Mouse (Mus musculus) ES-Bruce4 (cell line): ENCODE results near the gene Nat8f5. TPM values are rescaled to one million over a fixed set of nuclear protein-coding genes. Genes with fewer than 3 reads are reported as not detected.

Source experiments
- H3K27ac ChIP-seq: 2 replicates; pipeline ENCODE4 v1.5.1; 2012; ENCODE audit warnings: low read length, inconsistent platforms; ENCODE audit not compliant: insufficient read depth
- H3K27me3 ChIP-seq: 2 replicates; pipeline ENCODE4 v1.6.1; 2012; ENCODE audit warnings: mild to moderate bottlenecking, low read length, inconsistent platforms; ENCODE audit not compliant: control insufficient read depth, poor library complexity, insufficient read depth, severe bottlenecking
- H3K36me3 ChIP-seq: 2 replicates; pipeline ENCODE4 v1.6.1; 2012; ENCODE audit warnings: inconsistent platforms, mild to moderate bottlenecking, low read length, moderate library complexity; ENCODE audit not compliant: control insufficient read depth, poor library complexity, insufficient read depth, severe bottlenecking
- H3K4me1 ChIP-seq: one replicate; pipeline ENCODE4 v1.8.1; 2011; ENCODE audit warnings: low read length; ENCODE audit not compliant: control insufficient read depth, insufficient read depth
- H3K4me3 ChIP-seq: 2 replicates; pipeline ENCODE4 v1.5.1; 2011; ENCODE audit warnings: low read depth, mild to moderate bottlenecking, low read length
- H3K9ac ChIP-seq: 2 replicates; pipeline ENCODE4 v1.6.1; 2012; ENCODE audit warnings: low read depth, mild to moderate bottlenecking, inconsistent platforms; ENCODE audit not compliant: poor library complexity, severe bottlenecking
- H3K9me3 ChIP-seq: replicated peaks from 2 replicates; pipeline ENCODE4 v1.6.1; 2012; ENCODE audit warnings: mild to moderate bottlenecking, low read length, inconsistent platforms; ENCODE audit not compliant: control insufficient read depth, poor library complexity, insufficient read depth, severe bottlenecking
- CTCF ChIP-seq: IDR thresholded peaks from one replicate; pipeline ENCODE4 v1.8.1; 2011; ENCODE audit warnings: low read depth, low read length
- EP300 ChIP-seq: IDR thresholded peaks from 2 replicates; pipeline ENCODE4 v1.6.1; 2011; ENCODE audit warnings: low read depth, low read length; ENCODE audit not compliant: insufficient read depth
- POLR2A ChIP-seq: IDR thresholded peaks from one replicate; pipeline ENCODE4 v1.8.1; 2011; ENCODE audit warnings: low read length; ENCODE audit not compliant: insufficient read depth
- polyA plus RNA-seq: library from polyadenylated mRNA; stranded (reverse); fragments of >200 nt; gene quantifications from 2 replicates; pipeline ENCODE4 v1.2.4, GENCODE M21; 2011; ENCODE audit warnings: low read depth; ENCODE audit not compliant: missing spikeins, insufficient read depth, insufficient read length

The Nat8f5 gene
- polyA plus RNA-seq, 1 experiment, result not detected

- peaks cover 5% of the 10 kb centered on the region for H3K9me3 ChIP-seq
- TF ChIP-seq POLR2A (no peak), EP300 (no peak), CTCF (no peak)
- no peaks in the 10 kb centered on the region for H3K27me3 ChIP-seq
- H3K9ac ChIP-seq, result no peak overlapping the region
- no peak overlapping the region for H3K4me3 ChIP-seq
- no peak overlapping the region for H3K27ac ChIP-seq
- no peaks in the 10 kb centered on the region for H3K36me3 ChIP-seq
- peaks cover 3% of the 10 kb centered on the region for H3K4me1 ChIP-seq
Measured at GRCm38 (mm10) chr6:85863840-85864239, 43.1 kb upstream of the Nat8f5 start.

- Histone ChIP-seq H3K36me3 (no peaks in the 10 kb centered on the region), H3K4me1 (peaks cover 3% of the 10 kb centered on the region), H3K9me3 (no peaks in the 10 kb centered on the region), H3K27me3 (no peaks in the 10 kb centered on the region), H3K27ac (no peak overlapping the region), H3K4me3 (no peak overlapping the region), H3K9ac (no peak overlapping the region)
- no peak for TF ChIP-seq CTCF
- no peak for TF ChIP-seq EP300
- no peak for TF ChIP-seq POLR2A
Measured at GRCm38 (mm10) chr6:85863136-85863535, 42.4 kb upstream of the Nat8f5 start.

- TF ChIP-seq CTCF (no peak), EP300 (no peak), POLR2A (no peak)
- H3K27me3 ChIP-seq, result no peaks in the 10 kb centered on the region
- H3K9ac ChIP-seq, result no peak overlapping the region
- no peak overlapping the region for H3K4me3 ChIP-seq
- H3K4me1 ChIP-seq, result peaks cover 3% of the 10 kb centered on the region
- no peaks in the 10 kb centered on the region for H3K9me3 ChIP-seq
- no peak overlapping the region for H3K27ac ChIP-seq
- H3K36me3 ChIP-seq, result no peaks in the 10 kb centered on the region
Measured at GRCm38 (mm10) chr6:85862565-85862964, 41.8 kb upstream of the Nat8f5 start.

GRCm38 (mm10) chr6:85861247-85861646 is 40.5 kb upstream of the Nat8f5 start:
- Histone ChIP-seq H3K27ac (no peak overlapping the region), H3K4me3 (no peak overlapping the region), H3K4me1 (peaks cover 3% of the 10 kb centered on the region), H3K36me3 (no peaks in the 10 kb centered on the region), H3K9me3 (no peaks in the 10 kb centered on the region), H3K9ac (no peak overlapping the region), H3K27me3 (no peaks in the 10 kb centered on the region)
- TF ChIP-seq POLR2A, result no peak
- no peak for TF ChIP-seq CTCF
- TF ChIP-seq EP300, result no peak

GRCm38 (mm10) chr6:85856194-85856678 is 35.5 kb upstream of the Nat8f5 start:
- Histone ChIP-seq H3K27ac (no peak overlapping the region), H3K27me3 (no peaks in the 10 kb centered on the region), H3K9ac (no peak overlapping the region), H3K4me1 (no peaks in the 10 kb centered on the region), H3K9me3 (0 out of 2 replicates have a peak, but pooled peaks cover 2% of the 10 kb centered on the region), H3K36me3 (no peaks in the 10 kb centered on the region), H3K4me3 (no peak overlapping the region)
- no peak for TF ChIP-seq EP300
- TF ChIP-seq CTCF, result no peak
- TF ChIP-seq POLR2A, result no peak

GRCm38 (mm10) chr6:85853481-85853880 is 32.7 kb upstream of the Nat8f5 start:
- Histone ChIP-seq H3K27me3 (no peaks in the 10 kb centered on the region), H3K9ac (no peak overlapping the region), H3K9me3 (0 out of 2 replicates have a peak, but pooled peaks cover 2% of the 10 kb centered on the region), H3K4me3 (no peak overlapping the region), H3K4me1 (peaks cover 8% of the 10 kb centered on the region), H3K27ac (no peak overlapping the region), H3K36me3 (no peaks in the 10 kb centered on the region)
- TF ChIP-seq EP300, result no peak
- TF ChIP-seq POLR2A, result no peak
- TF ChIP-seq CTCF, result no peak
